Mouse (Mus musculus): ENCODE measurements at regions not wholly inside any gene's neighbourhood (a gene's known extent, or its start where the extent isn't known, plus 50 kb on each side); places are given as distances from the start of the nearest gene placed in this dataset.

GRCm38 (mm10) chr10:42131798-42132197 is 113.6 kb upstream of the Armc2 start:
- no peak for DNase-seq

GRCm38 (mm10) chr10:42131298-42131697 is 113.1 kb upstream of the Armc2 start:
- DNase-seq = no peak

- DNase-seq = no peak
Observed at GRCm38 (mm10) chr10:42127865-42128419, 109.7 kb upstream of the Armc2 start.

DNA sequence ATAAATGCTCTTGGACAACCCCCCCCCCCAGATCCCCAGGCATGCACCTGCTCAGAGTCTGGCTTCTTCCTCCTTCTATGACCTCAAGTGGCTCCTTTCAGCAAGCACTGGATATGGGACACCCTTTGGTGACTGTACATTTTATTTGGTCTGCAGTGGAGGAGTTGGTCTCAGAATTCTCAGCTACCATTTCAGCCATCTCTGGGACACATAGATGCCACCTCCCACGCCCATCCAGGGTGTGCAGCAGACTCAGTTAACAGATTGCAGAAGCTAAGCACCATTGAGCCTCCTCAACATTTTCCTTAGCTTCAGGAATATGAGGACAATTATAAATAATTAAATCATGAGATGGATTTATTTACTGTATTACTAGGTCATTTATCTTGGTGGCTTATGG is 108.6 kb upstream of the Armc2 start:
- DNase-seq = no peak

- no peak for DNase-seq
Observed at GRCm38 (mm10) chr10:42122768-42123635, 104.8 kb upstream of the Armc2 start.

DNA sequence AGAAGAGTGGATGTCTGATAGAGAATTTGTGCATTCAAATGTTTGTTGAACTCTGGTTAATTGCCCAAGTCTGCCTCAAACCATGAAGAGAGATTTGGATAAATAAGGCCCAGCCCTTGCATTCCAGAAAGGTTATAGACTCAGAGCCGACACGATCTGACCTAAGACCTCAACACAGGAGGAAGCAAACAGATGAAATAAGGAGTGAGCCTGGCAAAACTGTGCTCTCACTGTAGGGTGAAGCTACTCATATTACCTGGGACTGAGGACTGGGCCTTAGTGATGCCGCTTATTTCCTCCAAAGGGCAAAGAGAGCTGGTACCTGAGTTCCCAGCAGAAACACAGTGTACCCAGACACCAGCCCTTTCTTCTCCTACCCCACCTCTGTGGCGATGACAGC is 103.7 kb upstream of the Armc2 start:
- no peak for DNase-seq

DNA sequence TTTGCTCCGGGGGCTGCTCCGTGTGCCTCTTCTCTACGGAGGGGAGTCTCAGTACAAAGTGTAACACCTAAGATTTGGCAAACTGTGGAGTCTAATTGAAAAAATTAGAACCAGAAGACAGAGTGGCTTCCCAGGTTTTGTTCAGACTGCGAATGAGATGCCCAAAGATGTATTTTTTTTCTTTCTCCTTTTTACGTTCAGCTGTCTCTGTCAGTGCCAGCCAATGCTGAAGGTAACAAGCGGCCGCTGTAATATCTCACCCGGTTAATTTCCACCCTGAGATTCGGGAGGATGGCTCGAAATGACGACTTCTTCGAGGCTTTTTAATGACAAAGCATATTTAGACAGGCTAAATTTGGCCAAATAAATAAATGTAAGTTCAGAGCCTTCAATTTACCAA is 101.1 kb upstream of the Armc2 start:
- no peak for DNase-seq

- no peak for DNase-seq
Observed at GRCm38 (mm10) chr10:42118361-42119188, 100.3 kb upstream of the Armc2 start.

GRCm38 (mm10) chr10:42117523-42117922 is 99.3 kb upstream of the Armc2 start:
- DNase-seq = no peak

DNA sequence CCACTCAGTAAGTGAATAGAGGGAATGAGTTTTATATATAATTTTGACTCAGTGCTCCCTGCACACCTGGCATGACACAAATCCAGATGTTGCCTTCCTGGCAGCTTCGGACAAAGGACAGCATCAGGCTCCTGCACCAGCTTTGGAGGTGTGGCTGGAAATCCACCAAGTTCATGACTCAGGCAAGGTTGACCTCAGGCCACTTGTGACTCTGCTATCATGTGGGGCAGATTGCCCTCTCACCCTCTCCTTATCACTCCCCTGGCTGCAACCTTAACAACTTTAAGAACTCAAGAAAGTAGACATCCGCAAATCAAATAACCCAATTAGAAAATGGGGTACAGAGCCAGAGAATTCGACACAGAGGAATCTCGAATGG is 97.7 kb upstream of the Armc2 start:
- DNase-seq = no peak

- no peak for DNase-seq
Observed at GRCm38 (mm10) chr10:42115224-42115919, 97.1 kb upstream of the Armc2 start.

- DNase-seq = no peak
Observed at GRCm38 (mm10) chr10:42110704-42111103, 92.5 kb upstream of the Armc2 start.

DNA sequence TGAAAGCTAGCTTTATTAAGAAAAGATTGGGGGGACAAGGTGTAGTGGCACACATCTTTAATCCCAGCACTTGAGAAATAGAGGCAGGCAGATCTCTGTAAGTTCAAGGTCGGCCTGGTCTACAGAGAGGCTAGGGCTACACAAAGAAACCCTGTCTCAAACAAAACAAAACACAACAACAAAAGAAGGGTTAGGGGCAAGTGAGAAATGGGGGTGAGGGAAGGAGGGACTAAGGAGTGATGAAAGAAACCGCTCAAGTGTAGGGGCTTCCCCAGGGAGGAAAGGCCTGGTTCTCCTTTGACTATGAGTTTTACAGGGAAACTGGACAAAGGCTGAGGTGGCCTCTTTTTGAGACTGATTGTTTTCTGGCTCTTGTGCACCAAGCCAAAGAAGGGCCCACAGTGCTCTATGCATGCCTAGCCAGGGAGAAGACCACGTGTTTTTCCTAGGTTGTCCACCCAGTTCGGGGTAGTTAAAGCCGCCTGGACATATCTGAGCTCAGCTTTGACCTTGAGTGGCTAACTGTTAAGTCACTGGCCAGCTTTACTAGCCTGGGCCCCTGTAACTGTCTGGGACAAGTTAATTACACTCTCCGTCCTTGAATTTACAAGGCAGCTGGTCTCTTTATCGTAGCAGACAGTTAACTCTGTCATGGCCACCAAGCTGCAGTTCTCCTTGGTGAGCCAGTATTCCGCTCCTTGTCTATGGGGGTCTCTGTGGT is 90.2 kb upstream of the Armc2 start:
- DNase-seq = peak; percentile 27

DNA sequence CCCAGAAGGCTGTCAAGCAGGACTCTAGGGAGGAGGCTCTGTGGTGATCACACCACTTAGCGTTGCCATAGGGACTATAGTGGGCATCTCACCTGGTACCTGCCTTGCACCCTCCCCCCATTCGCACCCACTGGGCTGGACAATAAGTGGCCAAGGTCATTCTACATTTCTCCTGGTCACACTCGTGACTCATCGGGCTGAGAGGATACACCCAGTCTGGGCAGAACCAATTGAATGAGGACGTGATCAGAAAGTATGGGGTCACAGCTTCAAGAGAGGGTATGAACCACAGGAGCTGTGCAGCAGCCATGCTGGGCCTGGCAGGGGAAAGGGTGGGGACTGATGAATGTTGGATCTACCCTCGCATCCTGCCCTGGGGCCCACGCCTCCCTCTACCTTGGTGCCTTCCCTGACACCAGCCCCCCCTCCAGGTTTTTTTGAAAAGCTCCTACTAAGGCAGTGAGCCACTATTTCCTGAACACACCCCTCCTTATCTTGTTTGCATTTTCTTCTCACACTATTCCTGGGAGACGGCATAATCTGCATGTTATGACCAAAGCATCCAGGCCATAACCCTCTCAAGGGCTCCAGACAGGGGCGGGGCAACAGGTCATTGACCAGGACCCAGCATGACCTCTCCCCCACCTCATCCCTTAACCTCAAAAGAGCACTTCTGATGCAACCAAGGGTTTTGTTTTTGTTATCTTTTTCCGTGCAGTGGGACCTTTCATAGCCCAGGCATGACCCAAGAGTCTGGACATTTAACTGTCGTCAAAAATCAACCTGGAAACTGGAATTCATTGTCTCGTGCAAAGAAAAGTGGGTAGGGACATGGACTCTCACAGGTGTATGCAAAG is 89.4 kb upstream of the Armc2 start:
- DNase-seq = no peak

DNA sequence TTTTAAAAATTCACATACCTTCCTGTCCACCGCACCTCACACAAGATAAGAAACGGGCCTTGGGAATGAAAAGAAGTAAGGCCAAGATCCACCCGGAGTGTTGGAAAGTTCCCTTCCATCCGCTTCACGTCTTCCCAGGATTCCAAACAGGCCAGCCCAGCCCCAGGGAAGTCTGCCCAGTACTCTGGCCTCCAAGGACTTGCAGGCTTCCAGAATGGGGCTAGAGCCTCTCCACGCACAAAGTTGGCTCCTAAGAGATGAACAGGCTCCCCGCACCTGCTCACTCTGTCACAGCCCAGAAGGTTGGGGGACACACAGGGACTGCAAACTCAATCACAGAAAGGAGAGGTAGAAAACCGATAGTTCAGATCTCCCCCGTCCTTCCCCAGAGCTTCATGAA is 88.4 kb upstream of the Armc2 start:
- DNase-seq = no peak

GRCm38 (mm10) chr10:42105083-42105482 is 86.8 kb upstream of the Armc2 start:
- no peak for DNase-seq

DNA sequence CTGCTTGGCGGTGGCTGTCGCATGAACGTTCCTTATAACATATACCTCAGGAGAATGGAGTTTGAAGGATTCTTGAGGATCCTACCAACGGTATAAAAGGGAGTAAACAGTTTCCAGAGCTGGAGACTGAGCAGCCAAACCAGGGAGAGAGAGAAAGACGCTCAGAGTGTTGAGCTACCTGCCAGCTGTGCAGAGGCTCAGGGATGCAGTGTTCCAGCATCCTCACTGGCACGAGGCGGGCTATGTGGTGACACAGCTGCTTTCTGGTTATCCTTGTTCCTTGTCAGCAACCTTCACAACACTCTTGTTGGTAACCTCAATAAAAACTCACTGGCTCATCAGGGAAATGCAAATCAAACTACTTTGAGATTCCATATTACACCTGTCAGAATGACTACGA is 84.1 kb upstream of the Armc2 start:
- no peak for DNase-seq

DNA sequence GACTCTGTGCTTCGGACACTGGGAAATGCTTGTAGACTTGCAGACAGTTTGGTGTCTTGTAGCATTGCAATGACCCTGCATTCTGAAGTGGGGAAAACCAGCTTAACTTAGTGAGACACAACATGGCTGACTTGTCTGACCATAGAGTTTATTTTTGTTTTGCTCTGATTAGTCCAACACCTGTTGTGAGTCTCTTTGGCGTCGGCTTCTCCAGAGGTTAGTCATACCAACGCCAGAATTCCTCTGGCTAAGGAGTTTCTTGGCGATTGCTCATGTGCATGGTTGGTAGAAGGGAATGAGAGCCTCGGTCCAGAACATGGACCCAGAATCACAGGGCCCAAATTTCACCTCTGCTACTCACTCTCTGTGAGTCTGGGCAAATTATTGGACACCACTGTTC is 82.9 kb upstream of the Armc2 start:
- no peak for DNase-seq

- no peak for DNase-seq
Observed at GRCm38 (mm10) chr10:42096924-42097323, 78.7 kb upstream of the Armc2 start.

DNA sequence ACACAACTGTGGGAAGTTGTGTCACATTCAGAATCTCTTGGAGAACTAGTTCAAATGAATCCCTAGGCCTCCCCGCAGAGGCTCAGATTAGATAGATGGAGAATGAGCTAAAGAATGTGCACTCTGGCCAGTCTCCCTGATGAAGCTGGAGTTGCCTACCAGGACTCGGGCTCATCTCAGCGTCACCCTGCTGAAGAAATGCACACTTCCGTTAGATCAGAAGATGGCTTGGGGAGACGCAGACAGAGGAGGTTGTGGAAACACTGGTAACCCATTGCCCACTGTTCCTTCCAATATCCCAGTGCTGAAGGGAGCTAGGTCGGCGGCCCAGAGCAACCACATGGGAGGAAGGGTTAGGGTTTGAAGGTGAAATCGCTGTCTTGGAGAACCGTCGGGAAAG is 77.7 kb upstream of the Armc2 start:
- no peak for DNase-seq
